Mouse (Mus musculus): ENCODE results near the gene Ttf2. TPM values are rescaled to one million over a fixed set of nuclear protein-coding genes. Genes with fewer than 3 reads are reported as not detected.

Gene Ttf2
- polyA plus RNA-seq, 1 experiment = 5.2 TPM

GRCm38 (mm10) chr3:100938211-100938610 lies 31.3 kb downstream of the Ttf2 start:
- H3K79me2 ChIP-seq (ENCODE audit: control insufficient read depth, insufficient read depth) = no peaks in the 10 kb centered on the region
- H3K27me3 ChIP-seq (ENCODE audit: control insufficient read depth, insufficient read depth, insufficient read length) = no peaks in the 10 kb centered on the region
- H3K4me3 ChIP-seq = no peak overlapping the region
- H3K4me2 ChIP-seq (ENCODE audit: low read depth) = no peak overlapping the region
- peaks cover 7% of the 10 kb centered on the region for H3K36me3 ChIP-seq (ENCODE audit: control insufficient read depth, insufficient read depth)
- no peak overlapping the region for H3ac ChIP-seq (ENCODE audit: control insufficient read depth, insufficient read length)
- no peak for TF ChIP-seq MAX (IDR thresholded peaks at IDR 0.05; ENCODE audit: low read depth)

GRCm38 (mm10) chr3:100936201-100936600 lies 33.3 kb downstream of the Ttf2 start:
- no peaks in the 10 kb centered on the region for H3K79me2 ChIP-seq (ENCODE audit: control insufficient read depth, insufficient read depth)
- no peaks in the 10 kb centered on the region for H3K27me3 ChIP-seq (ENCODE audit: control insufficient read depth, insufficient read depth, insufficient read length)
- no peak overlapping the region for H3K4me3 ChIP-seq
- TF ChIP-seq POLR2A (IDR thresholded peaks at IDR 0.05; ENCODE audit: insufficient read length, low read depth) (no peak), USF1 (IDR thresholded peaks at IDR 0.05; ENCODE audit: low read depth) (no peak), MYOG (IDR thresholded peaks at IDR 0.05; ENCODE audit: control insufficient read depth in 1 of 3, insufficient read depth in 1 of 3, insufficient read length in 2 of 3, low read depth in 2 of 3) (no peak), REST (IDR thresholded peaks at IDR 0.05; ENCODE audit: insufficient read depth, insufficient read length) (no peak), MAX (IDR thresholded peaks at IDR 0.05; ENCODE audit: low read depth) (no peak), MYOD1 (IDR thresholded peaks at IDR 0.05; ENCODE audit: control insufficient read depth in 1 of 3, insufficient read length in 2 of 3, low read depth in 2 of 3) (no peak), TCF12 (IDR thresholded peaks at IDR 0.05; ENCODE audit: insufficient read depth, poor library complexity, severe bottlenecking) (no peak), SRF (IDR thresholded peaks at IDR 0.05; ENCODE audit: control insufficient read depth, insufficient read length, low read depth) (no peak), TCF3 (IDR thresholded peaks at IDR 0.05; ENCODE audit: insufficient read length, low read depth) (no peak), POLR2AphosphoS2 (IDR thresholded peaks at IDR 0.05; ENCODE audit: insufficient read length, low read depth) (no peak), CEBPB (IDR thresholded peaks at IDR 0.05; ENCODE audit: insufficient read depth, poor library complexity, severe bottlenecking) (no peak), E2F4 (IDR thresholded peaks at IDR 0.05; ENCODE audit: insufficient read depth) (no peak)
- H3K36me3 ChIP-seq (ENCODE audit: control insufficient read depth, insufficient read depth) = peaks cover 7% of the 10 kb centered on the region
- no peak overlapping the region for H3ac ChIP-seq (ENCODE audit: control insufficient read depth, insufficient read length)
- no peak overlapping the region for H3K4me2 ChIP-seq (ENCODE audit: low read depth)

- no peak overlapping the region for H3K4me3 ChIP-seq
- H3K79me2 ChIP-seq (ENCODE audit: control insufficient read depth, insufficient read depth) = no peaks in the 10 kb centered on the region
- no peaks in the 10 kb centered on the region for H3K27me3 ChIP-seq (ENCODE audit: control insufficient read depth, insufficient read depth, insufficient read length)
- no peak for TF ChIP-seq TCF12 (IDR thresholded peaks at IDR 0.05; ENCODE audit: insufficient read depth, poor library complexity, severe bottlenecking)
- no peak for TF ChIP-seq USF1 (IDR thresholded peaks at IDR 0.05; ENCODE audit: low read depth)
- no peak for TF ChIP-seq SRF (IDR thresholded peaks at IDR 0.05; ENCODE audit: control insufficient read depth, insufficient read length, low read depth)
- no peak for TF ChIP-seq POLR2A (IDR thresholded peaks at IDR 0.05; ENCODE audit: insufficient read length, low read depth)
- TF ChIP-seq POLR2AphosphoS2 (IDR thresholded peaks at IDR 0.05; ENCODE audit: insufficient read length, low read depth) = no peak
- no peak for TF ChIP-seq MYOG (IDR thresholded peaks at IDR 0.05; ENCODE audit: control insufficient read depth in 1 of 3, insufficient read depth in 1 of 3, insufficient read length in 2 of 3, low read depth in 2 of 3)
- no peak overlapping the region for H3K4me2 ChIP-seq (ENCODE audit: low read depth)
- peaks cover 7% of the 10 kb centered on the region for H3K36me3 ChIP-seq (ENCODE audit: control insufficient read depth, insufficient read depth)
- H3ac ChIP-seq (ENCODE audit: control insufficient read depth, insufficient read length) = no peak overlapping the region
These were observed 33.9 kb downstream of the Ttf2 start for GRCm38 (mm10) chr3:100935521-100935920.

- H3ac ChIP-seq (ENCODE audit: control insufficient read depth, insufficient read length) = no peak overlapping the region
- H3K4me2 ChIP-seq (ENCODE audit: low read depth) = no peak overlapping the region
- H3K79me2 ChIP-seq (ENCODE audit: control insufficient read depth, insufficient read depth) = no peaks in the 10 kb centered on the region
- H3K27me3 ChIP-seq (ENCODE audit: control insufficient read depth, insufficient read depth, insufficient read length) = no peaks in the 10 kb centered on the region
- no peak overlapping the region for H3K4me3 ChIP-seq
- H3K36me3 ChIP-seq (ENCODE audit: control insufficient read depth, insufficient read depth) = no peaks in the 10 kb centered on the region
- TF ChIP-seq TCF3 (IDR thresholded peaks at IDR 0.05; ENCODE audit: insufficient read length, low read depth) = no peak
- TF ChIP-seq USF1 (IDR thresholded peaks at IDR 0.05; ENCODE audit: low read depth) = no peak
- TF ChIP-seq MAX (IDR thresholded peaks at IDR 0.05; ENCODE audit: low read depth) = no peak
- no peak for TF ChIP-seq CEBPB (IDR thresholded peaks at IDR 0.05; ENCODE audit: insufficient read depth, poor library complexity, severe bottlenecking)
- no peak for TF ChIP-seq MYOD1 (IDR thresholded peaks at IDR 0.05; ENCODE audit: control insufficient read depth in 1 of 3, insufficient read length in 2 of 3, low read depth in 2 of 3)
- no peak for TF ChIP-seq E2F4 (IDR thresholded peaks at IDR 0.05; ENCODE audit: insufficient read depth)
- TF ChIP-seq TCF12 (IDR thresholded peaks at IDR 0.05; ENCODE audit: insufficient read depth, poor library complexity, severe bottlenecking) = no peak
- TF ChIP-seq SRF (IDR thresholded peaks at IDR 0.05; ENCODE audit: control insufficient read depth, insufficient read length, low read depth) = no peak
- no peak for TF ChIP-seq REST (IDR thresholded peaks at IDR 0.05; ENCODE audit: insufficient read depth, insufficient read length)
- TF ChIP-seq POLR2A (IDR thresholded peaks at IDR 0.05; ENCODE audit: insufficient read length, low read depth) = no peak
- no peak for TF ChIP-seq POLR2AphosphoS2 (IDR thresholded peaks at IDR 0.05; ENCODE audit: insufficient read length, low read depth)
- TF ChIP-seq MYOG (IDR thresholded peaks at IDR 0.05; ENCODE audit: control insufficient read depth in 1 of 3, insufficient read depth in 1 of 3, insufficient read length in 2 of 3, low read depth in 2 of 3) = no peak
These were observed 37.2 kb downstream of the Ttf2 start for GRCm38 (mm10) chr3:100932077-100932944.
